Mouse (Mus musculus) brain, embryonic 18.5 days (tissue): ENCODE measurements around the gene Ythdc1.
A peak's percentile ranks its signal among the peaks of the same experiment; 100 is the strongest.
"Not testable (repeated sequence)": the region's sequence is repeated elsewhere in the genome, so short reads cannot be mapped to it uniquely, and the experiment has no call there.

ENCODE experiments used
- DNase-seq: peaks from one replicate; pipeline ENCODE4 v3.0.0-alpha.2; 2012; ENCODE audit warnings: low read depth, low spot score

The Ythdc1 gene

GRCm38 (mm10) chr5:86803962-86804940 is at the start of gene Ythdc1:
Gene Ythdc1 (plus strand): TSS chr5:86804221.
- peak; percentile 95 for DNase-seq

DNA sequence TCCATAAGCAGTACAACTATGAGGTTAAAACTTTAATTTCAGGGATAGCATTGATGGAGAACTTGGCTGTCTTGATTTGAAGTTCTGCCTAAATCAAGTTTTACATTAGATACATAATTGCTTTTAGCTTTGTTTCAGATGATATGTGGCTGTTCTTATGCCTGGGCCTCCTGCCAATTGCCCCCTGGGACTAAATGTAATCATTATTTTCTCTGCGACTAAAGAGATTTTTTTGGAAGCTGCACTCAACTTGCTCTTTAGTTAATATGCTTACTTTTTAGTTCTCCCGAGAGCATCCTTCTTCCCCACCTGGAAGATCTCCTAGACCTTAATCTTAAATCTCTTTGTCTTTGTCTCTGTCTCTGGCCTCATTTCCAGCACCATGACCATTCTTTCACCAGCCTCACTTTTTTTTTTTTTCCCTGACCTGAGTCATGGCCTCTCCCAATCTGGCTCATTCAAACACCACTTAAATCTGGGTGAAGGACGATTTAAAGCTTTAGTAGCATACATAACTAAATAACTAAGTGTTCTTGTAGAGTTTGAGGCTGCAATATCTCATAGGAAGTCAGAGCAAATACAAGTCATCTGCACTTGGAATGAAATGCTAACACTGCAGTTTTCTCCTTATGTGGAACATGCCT is 34.9 kb upstream of the Ythdc1 start:
- no peak for DNase-seq

DNA sequence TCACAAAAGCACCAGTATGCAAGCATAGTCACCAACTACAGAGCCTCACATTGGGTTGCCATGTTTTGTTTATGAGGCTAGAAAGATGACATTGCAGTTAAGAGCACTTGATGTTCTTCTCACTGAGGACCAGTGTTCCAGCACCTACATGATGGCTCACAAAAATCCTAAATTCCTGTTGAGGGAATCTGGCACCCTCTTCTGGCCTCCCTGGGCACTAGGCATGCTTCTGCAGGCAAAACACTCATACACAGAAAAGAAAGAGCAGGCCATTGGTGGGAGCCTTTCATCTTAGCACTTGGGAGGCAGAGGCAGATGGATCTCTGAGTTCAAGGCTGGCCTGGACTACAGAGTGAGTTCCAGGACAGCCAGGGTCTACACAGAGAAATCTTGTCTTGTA is 33.0 kb upstream of the Ythdc1 start:
- no peak for DNase-seq

DNA sequence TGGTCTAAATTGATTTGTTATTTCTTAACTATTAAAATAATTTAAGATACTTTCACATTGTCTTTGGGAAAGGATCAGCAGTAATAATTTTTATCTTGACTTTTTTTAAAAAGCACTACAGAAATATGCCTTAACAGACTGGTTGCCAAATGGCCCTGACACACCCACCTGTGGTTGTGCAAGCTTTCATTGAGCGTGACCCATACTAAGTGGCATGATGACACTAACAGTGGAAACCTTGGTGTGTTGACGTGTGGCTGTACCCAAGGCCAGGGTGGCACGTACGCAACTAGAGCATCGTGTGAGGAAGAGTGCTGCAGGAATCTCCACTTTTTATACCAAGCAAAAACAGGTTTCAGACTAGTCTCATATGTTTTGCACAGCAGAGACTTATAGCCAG is 27.1 kb upstream of the Ythdc1 start:
- no peak for DNase-seq

DNA sequence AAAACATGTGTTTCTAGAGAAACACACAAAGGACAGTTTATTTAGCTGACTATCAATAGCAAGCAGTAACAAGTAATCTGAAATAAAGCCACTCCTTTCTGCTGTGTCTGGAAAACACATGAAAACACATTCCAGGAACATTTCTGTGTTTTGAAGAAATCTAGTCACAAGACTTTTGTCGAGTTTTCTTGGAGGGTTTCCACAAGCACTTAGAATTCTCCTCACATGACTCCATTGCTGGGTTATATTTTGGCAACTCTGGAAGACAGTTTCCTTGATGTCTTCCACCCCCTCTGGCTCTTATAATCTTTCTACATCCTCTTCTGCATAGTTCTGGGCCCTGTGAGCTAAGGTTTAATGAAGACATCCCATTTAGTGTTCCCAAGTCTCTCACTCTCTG is 25.6 kb upstream of the Ythdc1 start:
- DNase-seq: no peak

- no peak for DNase-seq
Measured at GRCm38 (mm10) chr5:86783059-86783458, 21.0 kb upstream of the Ythdc1 start.

- DNase-seq: no peak
Measured at GRCm38 (mm10) chr5:86784205-86784604, 19.8 kb upstream of the Ythdc1 start.

DNA sequence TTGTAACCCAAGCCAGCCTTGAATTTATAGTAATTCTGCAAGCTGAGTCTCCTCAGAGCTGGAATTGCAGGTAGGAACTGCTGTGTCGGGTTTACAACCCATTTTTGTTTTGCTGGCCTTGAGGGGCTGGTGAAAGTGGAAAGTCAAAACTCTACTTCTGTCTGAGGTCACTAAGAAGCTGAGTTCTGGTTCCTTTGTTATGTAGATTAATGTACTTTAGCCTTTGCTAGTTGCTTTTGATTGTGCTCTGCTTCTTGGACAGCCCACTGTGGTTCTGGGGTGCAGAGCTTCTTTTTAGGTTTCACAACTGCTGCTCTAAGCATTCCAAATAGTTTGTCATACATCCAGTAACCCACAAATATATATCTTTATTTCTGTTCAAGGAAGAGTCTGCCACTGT is 17.2 kb upstream of the Ythdc1 start:
- no peak for DNase-seq

DNA sequence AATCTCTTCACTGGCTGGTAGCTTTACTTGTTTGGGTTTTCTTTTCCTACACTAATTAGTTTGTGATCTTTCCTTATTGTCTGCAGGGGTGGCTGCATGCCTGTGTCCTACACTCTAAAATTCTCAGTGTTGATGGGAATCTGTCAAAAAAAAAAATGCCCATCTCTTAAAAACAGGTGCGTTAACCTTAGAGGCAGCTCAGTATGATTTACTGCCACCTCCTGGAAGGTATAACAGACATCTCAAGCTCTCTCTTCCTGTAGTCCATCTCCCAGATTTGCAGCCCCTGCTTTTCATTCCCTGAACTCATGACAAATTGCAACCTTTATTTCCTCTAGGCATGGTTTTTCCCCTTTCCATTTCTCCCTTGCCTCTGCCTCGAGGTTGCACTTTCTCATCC is 14.1 kb upstream of the Ythdc1 start:
- DNase-seq: no peak

GRCm38 (mm10) chr5:86792249-86792648 is 11.8 kb upstream of the Ythdc1 start:
- no peak for DNase-seq

GRCm38 (mm10) chr5:86792807-86793206 is 11.2 kb upstream of the Ythdc1 start:
- DNase-seq: no peak

DNA sequence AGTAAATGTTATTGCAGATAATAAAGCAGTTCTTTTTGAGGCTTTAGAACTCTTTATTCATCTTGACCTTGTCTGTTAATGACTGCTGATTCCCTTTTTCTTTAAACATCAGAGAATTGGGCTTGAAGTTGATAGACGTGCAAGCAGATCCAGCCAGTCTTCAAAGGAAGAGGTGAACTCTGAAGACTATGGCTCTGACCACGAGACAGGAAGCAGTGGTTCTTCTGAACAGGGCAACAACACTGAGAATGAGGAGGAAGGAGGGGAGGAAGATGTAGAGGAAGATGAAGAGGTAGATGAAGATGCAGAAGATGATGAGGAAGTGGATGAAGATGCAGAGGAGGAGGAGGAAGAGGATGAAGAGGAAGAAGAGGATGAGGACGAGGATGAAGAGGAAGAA is 12.8 kb downstream of the Ythdc1 start:
- no peak for DNase-seq

DNA sequence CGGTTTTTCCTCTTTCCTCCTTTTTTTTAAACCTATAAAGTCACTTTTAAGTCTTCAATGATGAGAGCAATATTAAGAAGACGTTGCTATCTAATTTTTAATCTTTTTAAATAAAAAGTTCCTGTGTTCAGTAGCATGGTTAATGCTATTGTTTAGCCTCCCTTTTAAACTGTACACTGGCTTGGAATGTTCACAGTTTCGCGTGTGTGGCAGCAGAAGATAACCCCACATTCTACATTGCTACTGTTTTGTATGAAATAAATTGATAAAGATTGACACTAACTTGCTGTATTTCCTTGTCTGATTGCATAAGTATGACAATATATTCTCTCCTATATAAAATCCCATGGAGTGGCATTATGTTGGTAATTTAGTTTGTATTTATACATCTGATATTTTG is 32.4 kb downstream of the Ythdc1 start:
- DNase-seq: not testable (repeated sequence)

GRCm38 (mm10) chr5:86838110-86838509 is 34.1 kb downstream of the Ythdc1 start:
- DNase-seq: no peak

DNA sequence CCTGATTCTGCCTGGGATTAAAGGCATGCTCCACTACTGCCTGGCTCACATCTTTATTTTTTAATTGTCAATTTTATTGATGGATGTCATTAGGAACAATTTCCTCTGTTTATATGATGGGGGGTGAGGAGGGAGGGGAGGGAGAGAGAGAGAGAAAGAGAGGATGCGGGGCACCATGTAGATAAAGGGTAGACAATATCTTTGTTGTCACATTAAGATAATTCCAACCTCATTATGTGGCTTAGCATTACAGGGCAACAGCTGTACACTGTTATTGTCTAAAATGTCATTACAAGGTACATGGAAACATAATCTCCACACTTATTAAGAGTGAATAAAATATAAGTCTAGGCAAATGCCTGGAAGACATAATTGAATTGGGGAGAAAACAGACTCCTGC is 35.5 kb downstream of the Ythdc1 start:
- no peak for DNase-seq

DNA sequence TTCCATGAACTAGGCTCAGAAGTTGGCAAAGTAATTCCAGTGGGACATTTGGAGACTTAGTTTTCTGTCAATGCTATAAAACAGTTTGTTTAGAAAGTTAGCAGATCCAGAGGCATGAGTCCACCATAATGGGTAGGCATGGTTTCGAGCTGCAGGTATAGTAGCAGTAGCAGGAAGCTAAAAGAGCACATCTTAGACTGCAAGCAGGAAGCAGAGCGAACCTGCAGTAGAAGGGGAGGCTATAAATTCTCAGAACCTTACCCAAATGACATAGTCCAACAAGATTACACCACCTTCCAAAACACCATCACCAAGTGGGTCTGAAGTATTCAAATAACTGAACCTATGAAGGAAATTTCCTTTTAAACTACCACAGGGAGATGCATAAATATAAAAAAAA is 36.2 kb downstream of the Ythdc1 start:
- no peak for DNase-seq

DNA sequence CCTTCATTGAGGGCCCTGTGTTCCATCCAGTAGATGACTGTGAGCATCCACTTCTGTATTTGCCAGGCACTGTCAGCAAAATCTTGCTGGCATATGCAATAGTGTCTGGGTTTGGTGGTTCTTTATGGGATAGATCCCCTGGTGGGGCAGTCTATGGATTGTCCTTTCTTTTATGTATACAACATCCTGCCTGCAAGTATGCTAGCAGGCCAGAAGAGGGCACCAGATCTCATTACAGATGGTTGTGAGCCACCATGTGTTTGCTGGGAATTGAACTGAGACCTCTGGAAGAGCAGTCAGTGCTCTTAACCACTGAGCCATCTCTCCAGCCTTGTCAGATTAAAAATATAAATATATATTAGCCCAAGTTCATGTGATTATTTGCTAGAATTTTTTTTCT is 37.2 kb downstream of the Ythdc1 start:
- not testable (repeated sequence) for DNase-seq

DNA sequence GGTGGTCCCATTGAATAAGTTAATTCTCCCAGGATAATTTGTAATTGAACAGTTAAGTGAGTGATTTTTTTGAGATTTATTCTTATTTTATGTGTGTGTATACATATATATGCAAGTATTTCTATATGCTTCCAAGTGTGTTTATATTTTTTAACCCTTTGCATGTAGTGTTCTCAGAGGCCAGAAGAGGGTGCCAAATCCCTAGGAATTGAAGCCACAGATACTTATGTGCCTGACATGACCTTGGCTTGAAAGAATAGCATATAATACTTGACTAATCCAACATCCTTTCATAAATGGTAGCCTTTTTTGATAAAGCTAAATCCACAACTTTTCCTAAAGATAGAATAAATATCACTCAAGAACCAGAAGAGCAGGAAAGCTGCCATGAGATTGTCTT is 46.1 kb downstream of the Ythdc1 start:
- DNase-seq: no peak

GRCm38 (mm10) chr5:86851658-86852057 is 47.6 kb downstream of the Ythdc1 start:
- DNase-seq: no peak

- not testable (repeated sequence) for DNase-seq
Measured at GRCm38 (mm10) chr5:86856505-86856904, 52.5 kb downstream of the Ythdc1 start.

GRCm38 (mm10) chr5:86857682-86858081 is 53.7 kb downstream of the Ythdc1 start:
- no peak for DNase-seq

DNA sequence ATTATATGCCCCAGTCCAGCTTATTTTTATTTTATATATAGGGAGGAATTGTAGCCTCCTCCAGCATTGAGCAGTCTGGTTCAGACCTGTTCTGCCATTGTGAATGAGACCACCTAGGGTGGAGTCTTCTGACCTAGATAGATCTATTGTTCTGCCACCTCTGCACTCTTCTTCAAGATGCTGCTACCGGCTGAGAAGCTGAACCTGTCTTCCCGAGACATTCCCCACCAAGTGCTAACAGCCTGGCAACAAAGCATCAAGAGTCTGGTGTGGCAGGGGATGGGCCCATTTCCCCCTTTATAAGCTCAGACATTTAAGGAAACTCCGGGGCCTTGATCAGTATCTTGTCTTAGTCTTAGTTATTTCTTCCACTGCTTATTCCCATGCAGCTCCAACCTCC is 54.3 kb downstream of the Ythdc1 start:
- DNase-seq: no peak

DNA sequence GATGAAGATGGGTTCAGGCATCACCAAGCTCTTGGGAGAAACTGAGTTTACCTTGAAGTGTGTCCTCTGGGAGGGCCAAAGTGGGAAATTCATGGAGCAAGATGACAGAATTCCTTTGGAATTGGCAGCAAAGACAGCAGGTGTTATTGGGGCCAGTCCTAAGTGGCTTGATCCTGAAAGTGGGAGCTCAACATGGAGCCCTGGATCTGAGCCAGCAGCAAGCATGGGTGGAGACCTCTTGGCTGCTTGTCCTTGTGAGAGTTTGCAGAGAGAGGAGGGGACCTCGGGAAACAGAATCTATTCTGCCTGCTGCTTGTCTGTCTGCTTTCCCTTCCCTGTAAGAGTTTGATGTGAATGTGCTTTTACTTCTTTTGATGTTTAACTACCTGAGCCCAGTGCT is 67.9 kb downstream of the Ythdc1 start:
- no peak for DNase-seq
